Mouse (Mus musculus) spleen, adult 12 weeks (tissue): ENCODE measurements around the gene Higd1c.
"Not testable (repeated sequence)": the region's sequence is repeated elsewhere in the genome, so short reads cannot be mapped to it uniquely, and the experiment has no call there.

ENCODE experiments used
- DNase-seq: peaks from one replicate; pipeline ENCODE4 v3.0.0; 2022; ENCODE audit warnings: low spot score

Gene Higd1c

DNA sequence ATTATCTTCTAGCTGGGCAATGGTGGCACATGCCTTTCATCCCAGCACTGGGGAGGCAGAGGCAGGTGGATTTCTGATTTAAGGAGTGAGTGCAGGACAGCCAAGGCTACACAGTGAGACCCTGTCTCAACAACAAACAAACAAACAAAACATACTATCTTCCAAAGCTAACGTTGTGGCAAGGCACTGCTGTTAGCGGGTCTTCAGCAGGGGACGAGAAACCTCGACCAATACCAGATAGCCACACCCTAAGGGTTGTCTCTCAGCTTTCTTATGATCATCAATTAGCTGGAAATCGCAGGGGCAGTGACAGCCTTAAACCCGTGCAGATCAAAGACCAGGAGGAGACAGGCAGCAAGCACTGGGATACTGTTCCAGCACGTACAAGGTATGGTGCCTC, at the start of gene Higd1c:
TSS of gene Higd1c (plus strand) at position 301 of the 400 bp plus-strand sequence.
- DNase-seq, result no peak

DNA sequence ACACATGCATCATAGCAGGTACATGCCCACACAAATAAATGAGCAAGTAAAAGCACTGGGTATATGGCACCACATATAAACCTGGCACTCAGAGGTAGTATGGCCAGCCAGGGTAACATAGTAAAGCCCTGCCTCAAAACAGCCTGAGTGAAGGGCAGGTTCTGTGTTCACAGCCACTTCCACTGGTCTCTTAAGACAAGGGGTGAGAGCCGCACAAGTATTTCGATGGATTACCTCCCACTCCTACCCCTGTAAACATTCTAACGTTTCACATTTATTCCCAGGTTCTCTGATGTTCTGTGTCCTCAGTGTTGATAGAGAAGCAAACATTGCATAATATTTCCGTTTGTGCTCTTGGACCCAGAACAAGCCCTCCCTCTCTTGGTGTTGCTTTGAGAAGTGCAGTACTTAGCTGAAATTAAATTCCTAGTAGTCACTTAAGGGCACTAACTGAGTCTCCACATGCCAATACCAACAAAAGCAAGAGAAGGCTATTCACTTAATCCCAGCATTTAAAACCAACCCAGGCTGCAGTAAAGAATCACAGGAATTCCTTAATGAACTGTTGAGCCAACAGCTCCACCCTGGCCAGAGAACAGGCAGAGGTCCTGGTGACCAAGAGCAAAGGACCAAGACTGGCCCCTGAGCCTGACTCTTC, 46.2 kb upstream of the Higd1c start:
- DNase-seq, result not testable (repeated sequence)

DNA sequence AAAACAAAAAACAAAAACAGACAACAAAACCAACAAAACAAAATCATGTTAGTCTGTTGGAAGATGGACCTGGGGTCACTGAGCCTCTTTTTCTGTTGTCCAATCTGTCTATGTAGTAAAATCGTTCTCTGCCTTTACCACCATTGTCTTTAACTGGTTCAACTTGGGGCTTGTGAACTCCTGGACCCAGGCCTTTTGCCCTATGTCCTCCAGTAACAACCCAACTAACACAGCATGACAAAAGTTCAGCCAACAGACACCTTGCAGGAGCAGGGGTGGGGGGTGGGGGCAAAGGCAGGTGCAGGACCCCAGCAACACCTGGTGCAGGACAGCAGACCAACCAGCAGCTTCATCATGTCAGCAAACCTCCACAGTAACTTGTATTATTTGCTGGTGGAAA, 44.5 kb upstream of the Higd1c start:
- no peak for DNase-seq

- no peak for DNase-seq
Observed at GRCm38 (mm10) chr15:100320295-100320905, 43.9 kb upstream of the Higd1c start.

GRCm38 (mm10) chr15:100321134-100321533, 43.2 kb upstream of the Higd1c start:
- DNase-seq, result no peak

- DNase-seq, result peak; percentile 22
Observed at GRCm38 (mm10) chr15:100324021-100324591, 40.2 kb upstream of the Higd1c start.

- no peak for DNase-seq
Observed at GRCm38 (mm10) chr15:100325235-100325634, 39.1 kb upstream of the Higd1c start.

GRCm38 (mm10) chr15:100328089-100328488, 36.3 kb upstream of the Higd1c start:
- DNase-seq, result not testable (repeated sequence)

DNA sequence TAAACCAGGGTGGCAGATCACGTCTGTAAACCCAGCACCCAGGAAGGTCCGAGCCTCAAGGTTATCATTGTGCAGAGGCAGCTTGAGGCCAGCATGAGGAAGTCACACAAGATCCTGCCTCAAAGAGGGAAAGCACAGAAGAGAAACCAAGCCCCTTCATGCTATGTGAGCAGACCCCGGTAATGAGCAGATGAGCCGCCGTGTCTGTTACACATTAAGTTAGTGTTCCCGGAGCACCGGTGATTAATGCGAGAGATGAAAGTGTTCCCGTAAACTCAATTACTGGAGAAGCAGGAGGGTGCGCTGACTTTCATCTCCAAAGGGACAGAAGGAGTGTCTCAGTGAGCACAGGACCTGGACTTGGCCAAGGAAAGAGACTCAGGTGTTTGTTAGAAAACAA, 35.0 kb upstream of the Higd1c start:
- DNase-seq, result not testable (repeated sequence)

DNA sequence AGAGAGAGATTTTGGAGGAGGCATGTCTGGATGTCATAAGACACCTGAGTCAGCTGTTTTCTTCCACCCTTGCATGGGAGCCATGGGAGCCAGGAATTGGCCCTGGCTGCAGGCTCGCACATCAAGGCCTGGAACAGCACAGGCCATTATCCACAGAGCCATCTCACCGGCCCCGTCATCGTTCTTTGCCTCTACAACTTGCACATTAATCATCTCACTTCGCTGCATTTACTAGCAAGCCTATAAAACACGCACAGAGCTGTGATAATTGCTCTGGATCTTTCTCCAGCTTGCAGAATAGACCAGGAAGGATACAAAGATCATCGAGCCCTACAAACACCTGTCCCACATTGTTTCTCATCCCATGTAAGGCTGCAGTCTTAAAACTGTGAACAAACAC, 33.6 kb upstream of the Higd1c start:
- no peak for DNase-seq

DNA sequence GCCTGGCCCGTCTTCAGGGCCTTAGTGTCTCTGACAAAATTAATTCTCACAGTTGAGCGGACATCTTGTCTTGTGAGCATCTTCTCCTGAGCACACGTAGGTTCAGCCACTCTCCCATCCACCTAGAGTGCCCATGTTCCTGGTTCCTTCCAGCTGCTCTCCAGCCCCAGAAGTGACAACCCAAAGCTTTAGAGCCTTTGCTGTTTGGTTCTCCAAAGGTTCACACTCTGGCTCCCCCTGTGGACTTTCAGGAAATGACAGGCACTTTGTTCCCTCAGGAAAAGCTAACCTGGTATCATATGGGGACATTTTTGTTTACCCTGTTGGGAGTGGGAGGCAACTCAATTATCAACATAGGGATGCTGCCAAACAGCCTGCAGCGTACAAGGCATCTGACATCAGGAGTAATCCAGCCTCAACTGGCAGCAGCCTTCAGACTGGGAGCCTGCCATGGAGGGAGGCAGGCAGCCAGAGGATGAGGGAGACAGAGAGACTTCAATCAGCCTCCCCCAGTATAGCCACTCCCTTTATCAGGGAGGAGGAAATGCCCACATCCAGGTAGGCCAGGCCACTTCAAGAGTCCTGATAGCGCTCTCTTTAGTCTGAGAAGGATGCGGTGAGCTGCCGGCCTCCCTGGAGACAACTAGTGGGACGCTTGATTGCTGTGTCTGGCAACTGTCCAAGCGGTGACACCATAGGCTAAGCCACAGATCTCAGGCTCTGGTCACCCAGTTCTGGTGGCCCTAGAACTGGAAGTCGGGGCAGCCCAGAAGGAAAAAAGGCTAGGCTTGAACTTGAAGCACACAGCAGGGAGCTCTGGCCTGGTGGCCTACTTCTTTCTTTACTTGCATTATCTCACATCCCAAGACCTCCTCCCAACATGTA, 32.0 kb upstream of the Higd1c start:
- DNase-seq, result not testable (repeated sequence)

GRCm38 (mm10) chr15:100334629-100335028, 29.7 kb upstream of the Higd1c start, which contains the start of gene Mettl7a3:
Gene Mettl7a3 (plus strand): TSS chr15:100334929.
- DNase-seq, result no peak

- not testable (repeated sequence) for DNase-seq
Observed at GRCm38 (mm10) chr15:100337328-100337727, 27.0 kb upstream of the Higd1c start.

DNA sequence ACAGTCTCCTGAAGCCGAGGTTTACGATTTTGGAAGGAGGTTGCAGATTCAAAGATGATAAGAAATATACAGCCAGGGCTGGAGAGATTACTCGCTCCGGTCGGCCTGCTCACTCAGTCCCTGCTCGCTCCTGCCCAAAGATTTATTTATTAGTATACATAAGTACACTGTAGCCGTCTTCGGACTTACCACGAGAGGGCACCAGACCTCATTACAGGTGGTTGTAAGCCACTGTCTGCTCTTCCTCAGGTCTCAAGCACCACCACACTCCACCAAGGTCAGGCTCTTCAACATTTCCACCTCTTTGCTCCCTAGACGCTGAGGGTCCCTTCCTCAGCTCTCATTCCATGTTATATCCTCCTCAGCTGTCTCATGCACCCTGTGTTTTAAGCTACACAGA, 26.5 kb upstream of the Higd1c start:
- DNase-seq, result peak; percentile 10

- DNase-seq, result not testable (repeated sequence)
Observed at GRCm38 (mm10) chr15:100341314-100341980, 22.9 kb upstream of the Higd1c start.

GRCm38 (mm10) chr15:100345484-100345883, 18.9 kb upstream of the Higd1c start:
- DNase-seq, result no peak

DNA sequence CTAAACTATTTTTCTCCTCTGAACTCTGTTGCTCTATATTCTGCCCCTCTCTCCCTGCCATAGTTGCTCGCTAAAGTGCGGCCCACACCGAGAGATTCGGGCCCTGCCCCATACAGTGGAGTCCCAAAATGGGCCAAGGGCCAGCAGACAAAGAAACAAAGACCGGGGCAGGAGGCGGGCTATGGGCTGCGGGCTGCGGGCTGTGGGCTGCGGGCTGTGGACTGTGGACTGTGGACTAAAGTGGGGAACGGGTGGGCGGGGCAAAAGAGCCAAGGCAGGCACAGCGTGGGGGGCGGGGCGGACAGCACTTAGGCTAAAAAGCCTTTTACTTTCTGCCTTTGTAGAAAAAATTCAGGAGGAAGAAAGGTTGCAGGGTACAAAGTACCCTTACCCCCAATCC, 17.6 kb upstream of the Higd1c start:
- DNase-seq, result no peak

DNA sequence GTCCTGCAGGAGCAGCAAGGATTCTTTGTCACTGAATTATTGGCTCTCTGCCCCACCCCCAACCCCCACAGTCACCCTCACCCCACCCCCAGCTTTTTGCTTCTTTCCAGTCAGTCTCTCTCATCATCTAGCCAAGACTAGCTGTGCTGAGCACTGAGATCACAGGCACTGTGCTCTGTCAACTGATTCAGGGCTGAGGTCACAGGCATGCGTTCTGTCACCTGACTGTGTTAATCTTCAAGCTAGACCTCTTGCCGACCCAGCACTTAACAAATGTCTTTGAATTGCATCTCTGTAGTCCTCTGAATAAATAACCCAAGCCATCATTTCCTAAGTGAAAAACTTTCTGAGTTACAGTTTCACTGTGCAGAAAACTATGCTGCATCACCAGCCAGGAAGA, 14.8 kb upstream of the Higd1c start:
- DNase-seq, result no peak

- no peak for DNase-seq
Observed at GRCm38 (mm10) chr15:100351501-100352060, 12.8 kb upstream of the Higd1c start.

- no peak for DNase-seq
Observed at GRCm38 (mm10) chr15:100352711-100353250, 11.6 kb upstream of the Higd1c start, which contains the start of the genes Methig1 and Mettl7a2. Gene Methig1 (plus strand): TSS chr15:100353149. Gene Mettl7a2 (plus strand): TSS chr15:100353200.

DNA sequence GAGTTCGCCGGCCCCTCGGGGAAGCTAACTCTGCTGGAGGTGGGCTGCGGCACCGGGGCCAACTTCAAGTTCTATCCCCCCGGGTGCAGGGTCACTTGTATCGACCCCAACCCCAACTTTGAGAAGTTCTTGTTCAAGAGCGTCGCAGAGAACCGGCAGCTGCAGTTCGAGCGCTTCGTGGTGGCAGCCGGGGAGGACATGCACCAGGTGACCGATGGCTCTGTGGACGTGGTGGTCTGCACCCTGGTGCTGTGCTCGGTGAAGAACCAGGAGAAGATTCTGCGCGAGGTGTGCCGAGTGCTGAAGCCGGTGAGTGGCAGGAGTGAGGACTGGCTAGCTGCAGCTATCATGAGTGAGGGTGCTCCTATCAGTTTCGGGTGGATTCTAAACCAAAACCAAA, 10.9 kb upstream of the Higd1c start:
- DNase-seq, result not testable (repeated sequence)
